Mouse (Mus musculus) heart, postnatal 0 days (tissue): Measurements from ENCODE around the gene Cdk10.

Experiments
- CTCF ChIP-seq: IDR thresholded peaks from 2 replicates; pipeline ENCODE4 v1.5.1; 2016; ENCODE audit warnings: antibody characterized with exemption, control low read depth, low read depth
- EP300 ChIP-seq: IDR thresholded peaks from 2 replicates; pipeline ENCODE4 v1.6.1; 2016; ENCODE audit warnings: antibody characterized with exemption, low read depth

GRCm38 (mm10) chr8:123211876-123212275, 12.8 kb upstream of the Cdk10 start:
- no peak for TF ChIP-seq CTCF
- no peak for TF ChIP-seq EP300
